Mouse (Mus musculus): ENCODE measurements at regions not wholly inside any gene's neighbourhood (a gene's known extent, or its start where the extent isn't known, plus 50 kb on each side); places are given as distances from the start of the nearest gene placed in this dataset.

DNA sequence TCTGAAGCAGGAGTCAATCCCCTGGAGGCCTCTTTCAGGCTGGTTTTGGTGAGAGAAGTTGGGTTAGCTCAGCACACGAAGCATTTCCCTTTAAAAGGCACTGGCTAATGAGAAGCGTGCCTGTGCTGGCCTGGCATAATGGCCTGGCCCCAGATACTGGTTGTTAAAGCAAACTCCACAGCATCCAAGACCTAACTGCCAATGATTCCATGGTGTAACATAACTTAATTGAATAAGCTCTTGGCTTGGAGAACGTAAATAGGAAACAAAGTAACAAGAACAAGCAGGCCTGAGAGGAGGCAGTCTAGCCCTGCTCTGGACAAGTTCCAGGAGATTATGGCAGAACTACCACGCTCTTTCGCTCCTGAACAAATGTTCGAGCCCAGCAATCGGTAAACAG lies 133.2 kb upstream of the Lrig3 start:
- TF ChIP-seq POLR2A (IDR thresholded peaks at IDR 0.05; ENCODE audit: extremely low read depth, insufficient read depth, low read length), result no peak
- TF ChIP-seq CTCF (IDR thresholded peaks at IDR 0.05; ENCODE audit: extremely low read depth, insufficient read depth, low read length), result no peak

All from cortical plate, adult 2 months (tissue).